Mouse (Mus musculus) hindbrain, embryonic 11.5 days (tissue): ENCODE data around the gene Maml1. TPM values are rescaled to one million over a fixed set of nuclear protein-coding genes. Genes with fewer than 3 reads are reported as not detected.

ENCODE experiments used
- ATAC-seq: fragments of 200-750 bp; cut with Nextera tagmentation; 2 replicates; pipeline ENCODE4 v1.8.0; 2017; ENCODE audit warnings: mild to moderate bottlenecking, moderate TSS enrichment, moderate library complexity; ENCODE audit not compliant: low FRiP score
- DNase-seq: peaks from one replicate; pipeline ENCODE4 v3.0.0-alpha.2; 2015; ENCODE audit warnings: low spot score
- H3K27ac ChIP-seq: fragments of 300-500 bp; sonication (generic); 2 replicates; pipeline ENCODE4 v1.5.1; 2014; ENCODE audit warnings: mild to moderate bottlenecking, low read depth, low read length
- H3K27me3 ChIP-seq: fragments of 300-500 bp; sonication (generic); 2 replicates; pipeline ENCODE4 v1.6.1; 2014; ENCODE audit warnings: mild to moderate bottlenecking, low read length, moderate library complexity, mixed read lengths; ENCODE audit not compliant: control insufficient read depth, insufficient read depth
- H3K36me3 ChIP-seq: fragments of 300-500 bp; sonication (generic); 2 replicates; pipeline ENCODE4 v1.6.1; 2014; ENCODE audit warnings: mild to moderate bottlenecking, low read length, moderate library complexity, mixed read lengths; ENCODE audit not compliant: control insufficient read depth, insufficient read depth
- H3K4me1 ChIP-seq: fragments of 300-500 bp; sonication (generic); replicated peaks from 2 replicates; pipeline ENCODE4 v1.6.1; 2014; ENCODE audit warnings: low read length, mixed read lengths; ENCODE audit not compliant: control insufficient read depth, insufficient read depth
- H3K4me2 ChIP-seq: fragments of 300-500 bp; sonication (generic); replicated peaks from 2 replicates; pipeline ENCODE4 v1.6.1; 2014; ENCODE audit warnings: mild to moderate bottlenecking, low read depth, low read length
- H3K4me3 ChIP-seq: fragments of 300-500 bp; sonication (generic); 2 replicates; pipeline ENCODE4 v1.5.1; 2014; ENCODE audit warnings: low read depth, low read length
- H3K9ac ChIP-seq: fragments of 300-500 bp; sonication (generic); 2 replicates; pipeline ENCODE4 v1.6.1; 2014; ENCODE audit warnings: low read depth, low read length
- H3K9me3 ChIP-seq: fragments of 300-500 bp; sonication (generic); 2 replicates; pipeline ENCODE4 v1.6.1; 2016; ENCODE audit warnings: low read length; ENCODE audit not compliant: control insufficient read depth
- WGBS: fragments of 180-500 bp; shearing (Covaris S2); extraction: QIAGEN DNeasy Blood & Tissue Kit; methylation state at CpG from one replicate; pipeline ENCODE4 v1.1.7; 2014; 5-methylcytosine and 5-hydroxymethylcytosine counted together
- polyA plus RNA-seq: library from polyadenylated mRNA; unstranded; fragments of >200 nt; fragmentation: Nextera tagmentation; extraction: Ambion mirVana; gene quantifications from 2 replicates; pipeline ENCODE4 v1.2.1, GENCODE M21; 2014

Maml1 gene
- polyA plus RNA-seq, 1 experiment from 2014 or later = 10.1 TPM

GRCm38 (mm10) chr11:50224671-50225530 is 67.2 kb downstream of the Maml1 start:
- no peaks in the 10 kb centered on the region for H3K9me3 ChIP-seq
- ATAC-seq (peak; percentile 86), DNase-seq (peak; percentile 86)
- no peaks in the 10 kb centered on the region; the same call in 1 of the 2 replicates for H3K27me3 ChIP-seq
- H3K9ac ChIP-seq = peak overlapping the region; percentile 97
- under 1% methylated on average over 57 of the region's 70 CpGs for WGBS
- no peaks in the 10 kb centered on the region for H3K36me3 ChIP-seq
- peak overlapping the region; percentile 54 for H3K4me2 ChIP-seq
- H3K4me1 ChIP-seq = peaks cover 4% of the 10 kb centered on the region
- peak overlapping the region; percentile 72 for H3K4me3 ChIP-seq
- H3K27ac ChIP-seq = peak overlapping the region; percentile 83

GRCm38 (mm10) chr11:50223783-50224662 is 68.1 kb downstream of the Maml1 start:
- 8% methylated on average over 17 of the region's 17 CpGs for WGBS
- Histone ChIP-seq H3K27me3 (no peaks in the 10 kb centered on the region; the same call in 1 of the 2 replicates), H3K9me3 (no peaks in the 10 kb centered on the region), H3K9ac (peak overlapping the region; percentile 97), H3K4me2 (peak overlapping the region; percentile 54), H3K27ac (peak overlapping the region; percentile 83), H3K36me3 (no peaks in the 10 kb centered on the region), H3K4me1 (peaks cover 4% of the 10 kb centered on the region), H3K4me3 (peak overlapping the region; percentile 72)
- peak; percentile 28 for ATAC-seq
- DNase-seq = no peak

- no peak overlapping the region for H3K4me3 ChIP-seq
Measured at GRCm38 (mm10) chr11:50222559-50223276, 69.4 kb downstream of the Maml1 start.

GRCm38 (mm10) chr11:50219833-50220232 is 72.3 kb downstream of the Maml1 start:
- no peaks in the 10 kb centered on the region for H3K36me3 ChIP-seq
- no peaks in the 10 kb centered on the region for H3K27me3 ChIP-seq
- no peaks in the 10 kb centered on the region for H3K9me3 ChIP-seq
- no peak overlapping the region for H3K4me2 ChIP-seq
- H3K4me3 ChIP-seq = no peak overlapping the region
- no peak overlapping the region for H3K27ac ChIP-seq
- no peaks in the 10 kb centered on the region for H3K4me1 ChIP-seq
- DNase-seq (no peak), ATAC-seq (no peak)
- WGBS = 60% methylated on average over 2 of the region's 2 CpGs
- no peak overlapping the region for H3K9ac ChIP-seq

More at GRCm38 (mm10) chr11:50222559-50223276, 69.4 kb downstream of the Maml1 start:
- no peaks in the 10 kb centered on the region for H3K36me3 ChIP-seq
- peaks cover 4% of the 10 kb centered on the region for H3K4me1 ChIP-seq
- ATAC-seq (no peak), DNase-seq (no peak)
- 53% methylated on average over 7 of the region's 7 CpGs for WGBS
- H3K27me3 ChIP-seq = no peaks in the 10 kb centered on the region
- H3K9me3 ChIP-seq = no peaks in the 10 kb centered on the region
- H3K4me2 ChIP-seq = no peak overlapping the region
- H3K27ac ChIP-seq = no peak overlapping the region
- no peak overlapping the region for H3K9ac ChIP-seq

GRCm38 (mm10) chr11:50217811-50218210 is 74.3 kb downstream of the Maml1 start:
- Histone ChIP-seq H3K36me3 (no peaks in the 10 kb centered on the region), H3K27ac (no peak overlapping the region), H3K9me3 (no peaks in the 10 kb centered on the region), H3K4me1 (no peaks in the 10 kb centered on the region), H3K4me2 (no peak overlapping the region), H3K27me3 (no peaks in the 10 kb centered on the region), H3K9ac (no peak overlapping the region), H3K4me3 (no peak overlapping the region)
- DNase-seq (no peak), ATAC-seq (no peak)
- whole genome bisulfite sequencing = 48% methylated on average over 4 of the region's 4 CpGs

- no peak overlapping the region for H3K4me2 ChIP-seq
- no peaks in the 10 kb centered on the region for H3K36me3 ChIP-seq
- no peak overlapping the region for H3K9ac ChIP-seq
- no peak overlapping the region for H3K27ac ChIP-seq
- H3K4me3 ChIP-seq = no peak overlapping the region
- H3K4me1 ChIP-seq = no peaks in the 10 kb centered on the region
- DNase-seq (no peak), ATAC-seq (no peak)
- 65% methylated on average over 4 of the region's 4 CpGs for WGBS
- no peaks in the 10 kb centered on the region for H3K9me3 ChIP-seq
- no peaks in the 10 kb centered on the region for H3K27me3 ChIP-seq
Measured at GRCm38 (mm10) chr11:50216724-50217366, 75.3 kb downstream of the Maml1 start.

- Histone ChIP-seq H3K27ac (no peak overlapping the region), H3K36me3 (no peaks in the 10 kb centered on the region), H3K27me3 (no peaks in the 10 kb centered on the region), H3K9ac (no peak overlapping the region), H3K4me2 (no peak overlapping the region), H3K9me3 (no peaks in the 10 kb centered on the region), H3K4me3 (no peak overlapping the region), H3K4me1 (no peaks in the 10 kb centered on the region)
- ATAC-seq (no peak), DNase-seq (no peak)
- 21% methylated on average over 9 of the region's 9 CpGs for WGBS
Measured at GRCm38 (mm10) chr11:50215633-50216032, 76.5 kb downstream of the Maml1 start.

- no peak for ATAC-seq
- H3K36me3 ChIP-seq = no peaks in the 10 kb centered on the region
- H3K4me1 ChIP-seq = no peaks in the 10 kb centered on the region
- H3K4me2 ChIP-seq = no peak overlapping the region
- no peak overlapping the region for H3K4me3 ChIP-seq
- no peaks in the 10 kb centered on the region for H3K27me3 ChIP-seq
- no peak overlapping the region for H3K27ac ChIP-seq
- WGBS = 95% methylated on average over 6 of the region's 6 CpGs
- H3K9me3 ChIP-seq = no peaks in the 10 kb centered on the region
- DNase-seq = no peak
- H3K9ac ChIP-seq = no peak overlapping the region
Measured at GRCm38 (mm10) chr11:50214631-50215030, 77.5 kb downstream of the Maml1 start.
